Mouse (Mus musculus) G1E (cell line): ENCODE results near the gene Olfr794.

Source experiments
- CTCF ChIP-seq: IDR thresholded peaks from 2 replicates; pipeline ENCODE4 v1.5.1; 2012; ENCODE audit warnings: low read depth, low read length, inconsistent platforms, mixed read lengths
- GATA1 ChIP-seq: IDR thresholded peaks from 2 replicates; pipeline ENCODE4 v1.6.1; 2012; ENCODE audit warnings: borderline replicate concordance, low read length, inconsistent platforms, mixed read lengths
- GATA2 ChIP-seq: IDR thresholded peaks from 2 replicates; pipeline ENCODE4 v1.6.1; 2012; ENCODE audit warnings: low read depth, low read length, inconsistent platforms, borderline replicate concordance
- POLR2AphosphoS5 ChIP-seq: IDR thresholded peaks from 2 replicates; pipeline ENCODE4 v1.6.1; 2012; ENCODE audit warnings: low read depth, low read length, inconsistent platforms; ENCODE audit not compliant: insufficient replicate concordance
- TAL1 ChIP-seq: conservative IDR thresholded peaks from 2 replicates; pipeline ENCODE4 v1.6.1; 2012; ENCODE audit warnings: low read depth, low read length, inconsistent platforms, mixed read lengths

DNA sequence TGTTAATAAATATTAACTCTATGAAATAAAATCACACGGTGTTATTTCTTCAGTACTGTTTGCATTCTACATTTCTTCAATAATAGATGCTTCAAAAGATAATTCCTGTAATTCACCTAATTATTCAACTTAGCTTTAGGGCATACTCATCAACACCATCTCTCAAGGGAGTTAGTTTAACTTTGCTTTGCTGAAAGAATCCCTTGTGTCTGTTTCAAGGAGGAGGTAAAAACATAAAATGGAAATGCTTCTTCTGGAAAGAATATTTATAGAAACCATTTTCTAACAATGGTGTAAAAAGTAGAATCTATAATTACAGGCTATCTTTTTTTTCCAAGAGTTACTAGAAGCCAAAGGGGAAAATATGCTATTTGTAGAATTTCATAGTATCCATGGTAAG, 28.6 kb upstream of the Olfr794 start, which contains the start of gene Olfr792:
- no peak for TF ChIP-seq CTCF
- TF ChIP-seq GATA1, result no peak
- TF ChIP-seq TAL1, result no peak
- no peak for TF ChIP-seq POLR2AphosphoS5
- no peak for TF ChIP-seq GATA2
